Mouse (Mus musculus) midbrain, embryonic 15.5 days (tissue): ENCODE measurements around the gene Rnf167. TPM values are rescaled to one million over a fixed set of nuclear protein-coding genes. Genes with fewer than 3 reads are reported as not detected.

Experiments used
- ATAC-seq: fragments of 200-750 bp; cut with Nextera tagmentation; replicated peaks from 2 replicates; pipeline ENCODE4 v1.8.0; 2017; ENCODE audit warnings: moderate TSS enrichment
- H3K27ac ChIP-seq: fragments of 300-500 bp; sonication (generic); 2 replicates; pipeline ENCODE4 v1.5.1; 2015; ENCODE audit warnings: mild to moderate bottlenecking, inconsistent platforms
- H3K27me3 ChIP-seq: fragments of 300-500 bp; sonication (generic); replicated peaks from 2 replicates; pipeline ENCODE4 v1.6.1; 2015; ENCODE audit warnings: inconsistent platforms
- H3K36me3 ChIP-seq: fragments of 300-500 bp; sonication (generic); replicated peaks from 2 replicates; pipeline ENCODE4 v1.6.1; 2015; ENCODE audit warnings: inconsistent platforms
- H3K4me1 ChIP-seq: fragments of 300-500 bp; sonication (generic); 2 replicates; pipeline ENCODE4 v1.6.1; 2015; ENCODE audit warnings: inconsistent platforms
- H3K4me2 ChIP-seq: fragments of 300-500 bp; sonication (generic); 2 replicates; pipeline ENCODE4 v1.6.1; 2015; ENCODE audit warnings: inconsistent platforms, mild to moderate bottlenecking, moderate library complexity
- H3K4me3 ChIP-seq: fragments of 300-500 bp; sonication (generic); 2 replicates; pipeline ENCODE4 v1.5.1; 2015; ENCODE audit warnings: mild to moderate bottlenecking, inconsistent platforms
- H3K9ac ChIP-seq: fragments of 300-500 bp; sonication (generic); 2 replicates; pipeline ENCODE4 v1.6.1; 2015; ENCODE audit warnings: mild to moderate bottlenecking, inconsistent platforms
- H3K9me3 ChIP-seq: fragments of 300-500 bp; sonication (generic); 2 replicates; pipeline ENCODE4 v1.6.1; 2016; ENCODE audit warnings: inconsistent platforms
- WGBS: fragments of 180-500 bp; shearing (Covaris S2); methylation state at CpG from one replicate; pipeline ENCODE4 v1.1.7; 2015; ENCODE audit warnings: mixed read lengths; 5-methylcytosine and 5-hydroxymethylcytosine counted together
- polyA plus RNA-seq: library from polyadenylated mRNA; unstranded; fragments of >200 nt; fragmentation: Nextera tagmentation; extraction: Ambion mirVana; gene quantifications from 2 replicates; pipeline ENCODE4 v1.2.1, GENCODE M21; 2015

Rnf167 gene
- polyA plus RNA-seq, 1 experiment from 2014 or later, result 114 TPM

GRCm38 (mm10) chr11:70639976-70640375, 7.1 kb upstream of the Rnf167 start:
- no peak overlapping the region for H3K4me3 ChIP-seq
- H3K27me3 ChIP-seq, result no peaks in the 10 kb centered on the region
- no peak overlapping the region for H3K27ac ChIP-seq
- WGBS, result 89% methylated on average over 8 of the region's 8 CpGs
- no peaks in the 10 kb centered on the region for H3K9me3 ChIP-seq
- no peak overlapping the region for H3K9ac ChIP-seq
- ATAC-seq, result no peak
- peaks cover 12% of the 10 kb centered on the region; the same call in 1 of the 2 replicates for H3K36me3 ChIP-seq
- peaks cover under 1% of the 10 kb centered on the region for H3K4me1 ChIP-seq
- no peak overlapping the region for H3K4me2 ChIP-seq

- no peaks in the 10 kb centered on the region for H3K9me3 ChIP-seq
- no peak overlapping the region for H3K4me2 ChIP-seq
- H3K4me1 ChIP-seq, result peaks cover 14% of the 10 kb centered on the region
- peaks cover 12% of the 10 kb centered on the region; the same call in 1 of the 2 replicates for H3K36me3 ChIP-seq
- no peak overlapping the region for H3K4me3 ChIP-seq
- WGBS, result 91% methylated on average over 7 of the region's 7 CpGs
- H3K27me3 ChIP-seq, result no peaks in the 10 kb centered on the region
- no peak for ATAC-seq
- no peak overlapping the region for H3K27ac ChIP-seq
- no peak overlapping the region for H3K9ac ChIP-seq
Measured at GRCm38 (mm10) chr11:70641241-70641640, 5.8 kb upstream of the Rnf167 start.

GRCm38 (mm10) chr11:70643051-70643450, 4.0 kb upstream of the Rnf167 start:
- Histone ChIP-seq H3K4me1 (peaks cover 20% of the 10 kb centered on the region), H3K27me3 (no peaks in the 10 kb centered on the region), H3K36me3 (peaks cover 12% of the 10 kb centered on the region; the same call in 1 of the 2 replicates), H3K9me3 (no peaks in the 10 kb centered on the region), H3K27ac (no peak overlapping the region), H3K9ac (no peak overlapping the region), H3K4me3 (no peak overlapping the region), H3K4me2 (no peak overlapping the region)
- no peak for ATAC-seq
- 93% methylated on average over 6 of the region's 6 CpGs for WGBS

- Histone ChIP-seq H3K36me3 (peaks cover 19% of the 10 kb centered on the region), H3K4me2 (no peak overlapping the region), H3K4me1 (peaks cover 33% of the 10 kb centered on the region), H3K4me3 (no peak overlapping the region), H3K9me3 (no peaks in the 10 kb centered on the region), H3K27ac (no peak overlapping the region), H3K9ac (no peak overlapping the region), H3K27me3 (no peaks in the 10 kb centered on the region)
- 96% methylated on average over 8 of the region's 8 CpGs for WGBS
- ATAC-seq, result no peak
Measured at GRCm38 (mm10) chr11:70644564-70645103, 2.4 kb upstream of the Rnf167 start.

- 93% methylated on average over 12 of the region's 12 CpGs for WGBS
- no peak; the same call in 1 of the 2 replicates for ATAC-seq
- Histone ChIP-seq H3K9me3 (no peaks in the 10 kb centered on the region), H3K4me1 (peaks cover 33% of the 10 kb centered on the region), H3K27ac (peak overlapping the region; percentile 95; the same call in 1 of the 2 replicates), H3K36me3 (peaks cover 28% of the 10 kb centered on the region), H3K4me3 (peak overlapping the region; percentile 80), H3K27me3 (no peaks in the 10 kb centered on the region), H3K4me2 (peak overlapping the region; percentile 84), H3K9ac (peak overlapping the region; percentile 85)
Measured at GRCm38 (mm10) chr11:70645461-70646258, 1.4 kb upstream of the Rnf167 start.

- ATAC-seq, result no peak; the same call in 1 of the 2 replicates
- H3K4me1 ChIP-seq, result peaks cover 38% of the 10 kb centered on the region
- peak overlapping the region; percentile 80 for H3K4me3 ChIP-seq
- peak overlapping the region; percentile 85 for H3K9ac ChIP-seq
- H3K4me2 ChIP-seq, result peak overlapping the region; percentile 84
- H3K9me3 ChIP-seq, result no peaks in the 10 kb centered on the region
- WGBS, result 12% methylated on average over 3 of the region's 3 CpGs
- H3K27me3 ChIP-seq, result no peaks in the 10 kb centered on the region
- H3K27ac ChIP-seq, result peak overlapping the region; percentile 95
- peaks cover 33% of the 10 kb centered on the region for H3K36me3 ChIP-seq
Measured at GRCm38 (mm10) chr11:70646259-70646555, 828 bp upstream of the Rnf167 start.

GRCm38 (mm10) chr11:70647716-70648420, 833 bp downstream of the Rnf167 start:
- 6% methylated on average over 28 of the region's 28 CpGs for WGBS
- H3K27me3 ChIP-seq, result no peaks in the 10 kb centered on the region
- peak overlapping the region; percentile 95 for H3K27ac ChIP-seq
- H3K4me1 ChIP-seq, result peaks cover 49% of the 10 kb centered on the region
- peak; percentile 27 for ATAC-seq
- H3K36me3 ChIP-seq, result peaks cover 42% of the 10 kb centered on the region
- peak overlapping the region; percentile 97 for H3K4me2 ChIP-seq
- H3K9ac ChIP-seq, result peak overlapping the region; percentile 67
- H3K9me3 ChIP-seq, result no peaks in the 10 kb centered on the region
- H3K4me3 ChIP-seq, result peak overlapping the region; percentile 80

- Histone ChIP-seq H3K27me3 (no peaks in the 10 kb centered on the region), H3K27ac (no peak overlapping the region), H3K9ac (0 out of 2 replicates have a peak overlapping the region, but pooled peaks have one; percentile 67), H3K4me1 (peaks cover 54% of the 10 kb centered on the region), H3K4me2 (peak overlapping the region; percentile 97), H3K36me3 (peaks cover 39% of the 10 kb centered on the region), H3K9me3 (no peaks in the 10 kb centered on the region), H3K4me3 (peak overlapping the region; percentile 80)
- WGBS, result 87% methylated on average over 4 of the region's 4 CpGs
- no peak for ATAC-seq
Measured at GRCm38 (mm10) chr11:70648512-70648911, 1.5 kb downstream of the Rnf167 start.

- Histone ChIP-seq H3K9ac (no peak overlapping the region), H3K27ac (no peak overlapping the region), H3K4me1 (peaks cover 54% of the 10 kb centered on the region), H3K27me3 (no peaks in the 10 kb centered on the region), H3K4me3 (no peak overlapping the region), H3K4me2 (no peak overlapping the region), H3K9me3 (no peaks in the 10 kb centered on the region), H3K36me3 (peaks cover 36% of the 10 kb centered on the region)
- WGBS, result 85% methylated on average over 8 of the region's 8 CpGs
- ATAC-seq, result no peak
Measured at GRCm38 (mm10) chr11:70649185-70649734, 2.2 kb downstream of the Rnf167 start.

GRCm38 (mm10) chr11:70650322-70651175, 3.5 kb downstream of the Rnf167 start:
- WGBS, result 82% methylated on average over 12 of the region's 12 CpGs
- Histone ChIP-seq H3K4me3 (no peak overlapping the region), H3K4me2 (no peak overlapping the region), H3K9me3 (no peaks in the 10 kb centered on the region), H3K4me1 (peaks cover 52% of the 10 kb centered on the region), H3K9ac (no peak overlapping the region), H3K27ac (no peak overlapping the region), H3K36me3 (peaks cover 31% of the 10 kb centered on the region), H3K27me3 (no peaks in the 10 kb centered on the region)
- ATAC-seq, result no peak

GRCm38 (mm10) chr11:70651391-70651790, 4.4 kb downstream of the Rnf167 start:
- H3K27me3 ChIP-seq, result no peaks in the 10 kb centered on the region
- no peak for ATAC-seq
- H3K9me3 ChIP-seq, result no peaks in the 10 kb centered on the region
- H3K4me2 ChIP-seq, result no peak overlapping the region
- no peak overlapping the region for H3K27ac ChIP-seq
- peaks cover 52% of the 10 kb centered on the region for H3K4me1 ChIP-seq
- H3K4me3 ChIP-seq, result no peak overlapping the region
- 81% methylated on average over 2 of the region's 2 CpGs for WGBS
- peaks cover 31% of the 10 kb centered on the region for H3K36me3 ChIP-seq
- no peak overlapping the region for H3K9ac ChIP-seq
